Mouse (Mus musculus) heart, embryonic 16.5 days (tissue): Measurements from ENCODE around the gene Cyp1a1. TPM values are rescaled to one million over a fixed set of nuclear protein-coding genes. Genes with fewer than 3 reads are reported as not detected.

Experiments
- ATAC-seq: fragments of 200-750 bp; cut with Nextera tagmentation; replicated peaks from 2 replicates; pipeline ENCODE4 v1.8.0; 2017; ENCODE audit warnings: moderate number of reproducible peaks; ENCODE audit not compliant: insufficient read depth, low FRiP score; ENCODE audit errors: extremely low read depth
- H3K27ac ChIP-seq: fragments of 300-500 bp; sonication (generic); 2 replicates; pipeline ENCODE4 v1.5.1; 2014; ENCODE audit warnings: mild to moderate bottlenecking, low read length, control low read depth, moderate library complexity
- H3K27me3 ChIP-seq: fragments of 300-500 bp; sonication (generic); 2 replicates; pipeline ENCODE4 v1.6.1; 2014; ENCODE audit warnings: low read length, mixed read lengths; ENCODE audit not compliant: control insufficient read depth, insufficient read depth
- H3K36me3 ChIP-seq: fragments of 300-500 bp; sonication (generic); 2 replicates; pipeline ENCODE4 v1.6.1; 2014; ENCODE audit not compliant: control insufficient read depth, insufficient read depth
- H3K4me1 ChIP-seq: fragments of 300-500 bp; sonication (generic); 2 replicates; pipeline ENCODE4 v1.6.1; 2014; ENCODE audit warnings: low read length, mixed read lengths; ENCODE audit not compliant: control insufficient read depth, insufficient read depth
- H3K4me2 ChIP-seq: fragments of 300-500 bp; sonication (generic); 2 replicates; pipeline ENCODE4 v1.6.1; 2014; ENCODE audit warnings: low read depth, mild to moderate bottlenecking, control low read depth, low read length
- H3K4me3 ChIP-seq: fragments of 300-500 bp; sonication (generic); 2 replicates; pipeline ENCODE4 v1.5.1; 2014; ENCODE audit warnings: mild to moderate bottlenecking, control low read depth, low read length
- H3K9ac ChIP-seq: fragments of 300-500 bp; sonication (generic); 2 replicates; pipeline ENCODE4 v1.6.1; 2014; ENCODE audit warnings: low read length, control low read depth
- H3K9me3 ChIP-seq: fragments of 300-500 bp; sonication (generic); replicated peaks from 2 replicates; pipeline ENCODE4 v1.6.1; 2016; ENCODE audit warnings: low read length; ENCODE audit not compliant: control insufficient read depth
- WGBS: fragments of 180-500 bp; shearing (Covaris S2); extraction: QIAGEN DNeasy Blood & Tissue Kit; methylation state at CpG from one replicate; pipeline ENCODE4 v1.1.7; 2014; 5-methylcytosine and 5-hydroxymethylcytosine counted together
- polyA plus RNA-seq: library from polyadenylated mRNA; unstranded; fragments of >200 nt; fragmentation: Nextera tagmentation; extraction: Ambion mirVana; gene quantifications from 2 replicates; pipeline ENCODE4 v1.2.1, GENCODE M21; 2015

Cyp1a1 gene
- polyA plus RNA-seq, 1 experiment from 2014 or later = not detected

GRCm38 (mm10) chr9:57724701-57725100, 37.0 kb downstream of the Cyp1a1 start:
- no peak for ATAC-seq
- 98% methylated on average over 3 of the region's 3 CpGs for WGBS
- Histone ChIP-seq H3K9me3 (no peaks in the 10 kb centered on the region), H3K9ac (no peak overlapping the region), H3K4me3 (no peak overlapping the region), H3K27me3 (no peaks in the 10 kb centered on the region), H3K4me1 (peaks cover 11% of the 10 kb centered on the region), H3K4me2 (no peak overlapping the region), H3K36me3 (peaks cover 23% of the 10 kb centered on the region), H3K27ac (no peak overlapping the region)

GRCm38 (mm10) chr9:57728312-57728711, 40.6 kb downstream of the Cyp1a1 start:
- Histone ChIP-seq H3K36me3 (peaks cover 22% of the 10 kb centered on the region), H3K4me3 (no peak overlapping the region), H3K9me3 (no peaks in the 10 kb centered on the region), H3K4me2 (no peak overlapping the region), H3K27ac (no peak overlapping the region), H3K4me1 (peaks cover 6% of the 10 kb centered on the region), H3K27me3 (no peaks in the 10 kb centered on the region), H3K9ac (no peak overlapping the region)
- no peak for ATAC-seq
- 67% methylated on average over 1 of the region's 1 CpGs for WGBS

- H3K4me2 ChIP-seq = no peak overlapping the region
- no peak overlapping the region for H3K9ac ChIP-seq
- WGBS = 96% methylated on average over 6 of the region's 6 CpGs
- H3K36me3 ChIP-seq = peaks cover 14% of the 10 kb centered on the region; the same call in 1 of the 2 replicates
- peaks cover 3% of the 10 kb centered on the region for H3K4me1 ChIP-seq
- H3K27me3 ChIP-seq = no peaks in the 10 kb centered on the region
- H3K27ac ChIP-seq = no peak overlapping the region
- no peak for ATAC-seq
- no peaks in the 10 kb centered on the region for H3K9me3 ChIP-seq
- no peak overlapping the region for H3K4me3 ChIP-seq
Measured at GRCm38 (mm10) chr9:57733606-57734005, 45.9 kb downstream of the Cyp1a1 start.

- WGBS = 91% methylated on average over 5 of the region's 5 CpGs
- Histone ChIP-seq H3K36me3 (no peaks in the 10 kb centered on the region), H3K9ac (no peak overlapping the region), H3K9me3 (no peaks in the 10 kb centered on the region), H3K4me3 (no peak overlapping the region), H3K4me2 (no peak overlapping the region), H3K4me1 (peaks cover 3% of the 10 kb centered on the region; the same call in 1 of the 2 replicates), H3K27ac (no peak overlapping the region), H3K27me3 (no peaks in the 10 kb centered on the region)
- no peak for ATAC-seq
Measured at GRCm38 (mm10) chr9:57739863-57740262, 52.1 kb downstream of the Cyp1a1 start.

- Histone ChIP-seq H3K9ac (no peak overlapping the region), H3K36me3 (peaks cover 20% of the 10 kb centered on the region; the same call in 1 of the 2 replicates), H3K4me3 (no peak overlapping the region), H3K9me3 (no peaks in the 10 kb centered on the region), H3K27ac (no peak overlapping the region), H3K4me2 (no peak overlapping the region), H3K4me1 (no peaks in the 10 kb centered on the region), H3K27me3 (no peaks in the 10 kb centered on the region)
- no peak for ATAC-seq
- WGBS = 62% methylated on average over 3 of the region's 3 CpGs
Measured at GRCm38 (mm10) chr9:57744462-57745091, 56.8 kb downstream of the Cyp1a1 start.

- WGBS = 63% methylated on average over 1 of the region's 1 CpGs
- H3K9ac ChIP-seq = no peak overlapping the region
- no peak overlapping the region for H3K27ac ChIP-seq
- H3K9me3 ChIP-seq = no peaks in the 10 kb centered on the region
- no peaks in the 10 kb centered on the region for H3K27me3 ChIP-seq
- no peak overlapping the region for H3K4me2 ChIP-seq
- H3K36me3 ChIP-seq = peaks cover 41% of the 10 kb centered on the region
- no peak for ATAC-seq
- H3K4me3 ChIP-seq = no peak overlapping the region
- no peaks in the 10 kb centered on the region for H3K4me1 ChIP-seq
Measured at GRCm38 (mm10) chr9:57747067-57747466, 59.3 kb downstream of the Cyp1a1 start.

- 70% methylated on average over 6 of the region's 6 CpGs for WGBS
- Histone ChIP-seq H3K9ac (no peak overlapping the region), H3K4me2 (no peak overlapping the region), H3K4me1 (no peaks in the 10 kb centered on the region), H3K9me3 (no peaks in the 10 kb centered on the region), H3K4me3 (no peak overlapping the region), H3K36me3 (peaks cover 44% of the 10 kb centered on the region), H3K27me3 (no peaks in the 10 kb centered on the region), H3K27ac (no peak overlapping the region)
- no peak for ATAC-seq
Measured at GRCm38 (mm10) chr9:57748137-57748536, 60.4 kb downstream of the Cyp1a1 start.

GRCm38 (mm10) chr9:57748831-57749230, 61.1 kb downstream of the Cyp1a1 start:
- no peak overlapping the region for H3K9ac ChIP-seq
- WGBS = 36% methylated on average over 1 of the region's 1 CpGs
- H3K9me3 ChIP-seq = no peaks in the 10 kb centered on the region
- H3K4me3 ChIP-seq = no peak overlapping the region
- H3K4me2 ChIP-seq = no peak overlapping the region
- no peaks in the 10 kb centered on the region for H3K27me3 ChIP-seq
- peaks cover 51% of the 10 kb centered on the region for H3K36me3 ChIP-seq
- H3K4me1 ChIP-seq = no peaks in the 10 kb centered on the region
- no peak overlapping the region for H3K27ac ChIP-seq
- ATAC-seq = no peak

- no peak for ATAC-seq
- H3K4me3 ChIP-seq = no peak overlapping the region
- H3K9ac ChIP-seq = no peak overlapping the region
- no peaks in the 10 kb centered on the region for H3K27me3 ChIP-seq
- no peaks in the 10 kb centered on the region for H3K9me3 ChIP-seq
- 84% methylated on average over 7 of the region's 7 CpGs for WGBS
- no peaks in the 10 kb centered on the region for H3K4me1 ChIP-seq
- no peak overlapping the region for H3K27ac ChIP-seq
- H3K36me3 ChIP-seq = peaks cover 68% of the 10 kb centered on the region
- no peak overlapping the region for H3K4me2 ChIP-seq
Measured at GRCm38 (mm10) chr9:57750901-57751300, 63.2 kb downstream of the Cyp1a1 start.
